Mouse (Mus musculus) CD4-positive, CD25-positive, alpha-beta regulatory T cell, adult 9 weeks (primary cell): ENCODE measurements around the gene Sema6d. TPM values are rescaled to one million over a fixed set of nuclear protein-coding genes. Genes with fewer than 3 reads are reported as not detected.

Source experiments
- polyA plus RNA-seq: library from polyadenylated mRNA; unstranded; fragments of 100-300 nt; shearing (Covaris generic); gene quantifications from one replicate; pipeline ENCODE4 v1.2.1, GENCODE M21; 2017

Gene Sema6d
- 0.48 TPM for polyA plus RNA-seq

GRCm38 (mm10) chr2:124089813-124090230 is at the start of gene Sema6d:
Gene Sema6d (plus strand): TSS chr2:124089969.

